ENCODE assay signal across 10 mouse cellular contexts in the genomic region with DNA sequence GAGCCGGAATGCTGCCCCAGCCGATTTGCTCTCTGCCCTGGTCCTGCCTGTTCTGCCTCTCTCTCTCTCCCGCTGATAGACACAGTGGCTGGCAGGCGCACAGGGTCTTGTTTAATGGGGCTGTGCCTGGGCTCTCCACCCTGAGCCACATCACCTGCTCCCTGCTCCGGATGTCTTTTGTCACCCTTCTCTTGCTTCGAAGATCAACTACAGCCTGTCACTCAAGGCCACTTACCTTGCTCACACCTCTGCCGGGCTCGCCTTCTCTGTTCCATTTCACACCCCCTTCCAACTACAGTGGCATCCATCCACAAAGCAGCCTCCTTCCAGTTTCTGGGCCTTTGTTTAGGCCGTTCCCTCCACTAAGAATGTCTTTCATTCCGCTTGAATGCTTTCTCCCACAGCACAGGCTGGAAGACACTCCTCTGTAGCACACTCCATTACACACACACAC. TPM values are rescaled to one million over a fixed set of nuclear protein-coding genes. Genes with fewer than 3 reads are reported as not detected.
A peak's percentile ranks its signal among the peaks of the same experiment; 100 is the strongest.
DNase-seq lines count a peak whose midpoint lies in the region; ATAC-seq and TF ChIP-seq lines count a peak whose summit lies in the region.
"Had no signal": no experiment of that assay in that cellular context is flagged by ENCODE, and none has a peak within 500 bp of the region (broad histone marks: within the 10 kb centered on the region; RNA-seq: fewer than 3 reads in every experiment).

No protein-coding gene starts in this region.

- peaks cover 22% of the 10 kb centered on the region for H3K4me1 ChIP-seq in kidney, embryonic 16.5 days (ENCODE audit: insufficient read depth, low read length)
- no peaks in the 10 kb centered on the region for H3K4me1 ChIP-seq in kidney, adult 2 months (ENCODE audit: control insufficient read depth, insufficient read depth, low read length)
- H3K4me1 ChIP-seq in embryonic facial prominence, embryonic 10.5 days, result peaks cover 67% of the 10 kb centered on the region
- H3K4me1 ChIP-seq in hindbrain, embryonic 13.5 days (replicated peaks), result peaks cover 90% of the 10 kb centered on the region
- H3K4me1 ChIP-seq in neural tube, embryonic 12.5 days, result peaks cover 73% of the 10 kb centered on the region
- H3K4me1 ChIP-seq in liver, embryonic 12.5 days, result no peaks in the 10 kb centered on the region
- H3K4me1 ChIP-seq in intestine, embryonic 15.5 days (replicated peaks), result peaks cover 26% of the 10 kb centered on the region

- TF ChIP-seq CTCF in kidney, adult 2 months (conservative IDR thresholded peaks at IDR 0.05; ENCODE audit: insufficient read depth, insufficient read length, low read depth, low read length), result no peak

- H3K4me3 ChIP-seq in kidney, embryonic 16.5 days (ENCODE audit: low read length), result no peak overlapping the region
- no peak overlapping the region for H3K4me3 ChIP-seq in kidney, adult 2 months (ENCODE audit: insufficient read depth, low read depth, low read length)
- no peak overlapping the region for H3K4me3 ChIP-seq in embryonic facial prominence, embryonic 10.5 days
- no peak overlapping the region for H3K4me3 ChIP-seq in hindbrain, embryonic 13.5 days
- no peak overlapping the region for H3K4me3 ChIP-seq in neural tube, embryonic 12.5 days
- no peak overlapping the region for H3K4me3 ChIP-seq in liver, embryonic 12.5 days
- H3K4me3 ChIP-seq in intestine, embryonic 15.5 days (replicated peaks), result no peak overlapping the region

- DNase-seq in kidney, adult 2 months, result no peak
- peak; percentile 41 for DNase-seq in embryonic facial prominence, embryonic 10.5 days (ENCODE audit: low spot score)
- no peak for DNase-seq in yolk sac, embryonic 10.5 days (ENCODE audit: low spot score)
- DNase-seq: thymus, adult 18-20 months had no signal

- H3K27ac ChIP-seq in kidney, embryonic 16.5 days (ENCODE audit: low read length), result peak overlapping the region; percentile 88
- no peak overlapping the region for H3K27ac ChIP-seq in kidney, adult 2 months (ENCODE audit: insufficient read depth, low read depth, low read length)
- H3K27ac ChIP-seq in embryonic facial prominence, embryonic 10.5 days (replicated peaks), result peak overlapping the region; percentile 79
- H3K27ac ChIP-seq in hindbrain, embryonic 13.5 days, result peak overlapping the region; percentile 82
- peak overlapping the region; percentile 43; the same call in 1 of the 2 replicates for H3K27ac ChIP-seq in neural tube, embryonic 12.5 days
- H3K27ac ChIP-seq in liver, embryonic 12.5 days, result no peak overlapping the region
- no peak overlapping the region for H3K27ac ChIP-seq in intestine, embryonic 15.5 days
- H3K27ac ChIP-seq: liver, embryonic 14.5 days had no signal

- no peak overlapping the region for H3K4me2 ChIP-seq in kidney, embryonic 16.5 days (replicated peaks; ENCODE audit: low read depth, low read length)
- H3K4me2 ChIP-seq in hindbrain, embryonic 13.5 days, result peak overlapping the region; percentile 3; the same call in 1 of the 2 replicates
- H3K4me2 ChIP-seq in neural tube, embryonic 12.5 days (replicated peaks), result 0 out of 2 replicates have a peak overlapping the region, but pooled peaks have one; percentile 20
- no peak overlapping the region for H3K4me2 ChIP-seq in liver, embryonic 12.5 days
- no peak overlapping the region for H3K4me2 ChIP-seq in intestine, embryonic 15.5 days (replicated peaks)

- no peaks in the 10 kb centered on the region for H3K36me3 ChIP-seq in kidney, embryonic 16.5 days (ENCODE audit: insufficient read depth, low read length)
- no peaks in the 10 kb centered on the region for H3K36me3 ChIP-seq in kidney, adult 2 months (ENCODE audit: control insufficient read depth, insufficient read depth, low read length)
- H3K36me3 ChIP-seq in embryonic facial prominence, embryonic 10.5 days (replicated peaks), result peaks cover 18% of the 10 kb centered on the region
- no peaks in the 10 kb centered on the region for H3K36me3 ChIP-seq in hindbrain, embryonic 13.5 days
- no peaks in the 10 kb centered on the region for H3K36me3 ChIP-seq in neural tube, embryonic 12.5 days
- H3K36me3 ChIP-seq in liver, embryonic 12.5 days, result no peaks in the 10 kb centered on the region
- no peaks in the 10 kb centered on the region for H3K36me3 ChIP-seq in intestine, embryonic 15.5 days

- H3K27me3 ChIP-seq in kidney, embryonic 16.5 days (ENCODE audit: insufficient read depth, low read length), result no peaks in the 10 kb centered on the region
- H3K27me3 ChIP-seq in kidney, adult 2 months (replicated peaks; ENCODE audit: control insufficient read depth, insufficient read depth, low read length), result no peaks in the 10 kb centered on the region
- H3K27me3 ChIP-seq in embryonic facial prominence, embryonic 10.5 days (replicated peaks; ENCODE audit: low read depth, poor library complexity, severe bottlenecking), result no peaks in the 10 kb centered on the region
- H3K27me3 ChIP-seq in hindbrain, embryonic 13.5 days, result no peaks in the 10 kb centered on the region
- H3K27me3 ChIP-seq in neural tube, embryonic 12.5 days (replicated peaks), result no peaks in the 10 kb centered on the region
- H3K27me3 ChIP-seq in liver, embryonic 12.5 days (replicated peaks), result no peaks in the 10 kb centered on the region; the same call in 1 of the 2 replicates
- H3K27me3 ChIP-seq in intestine, embryonic 15.5 days (replicated peaks), result no peaks in the 10 kb centered on the region

- ATAC-seq in kidney, embryonic 16.5 days (ENCODE audit: low FRiP score, low TSS enrichment), result peak; percentile 82
- peak; percentile 33; the same call in 1 of the 2 replicates for ATAC-seq in hindbrain, embryonic 13.5 days (ENCODE audit: low FRiP score)
- ATAC-seq in neural tube, embryonic 12.5 days (ENCODE audit: low FRiP score, low read depth), result peak; percentile 60; the same call in 1 of the 2 replicates
- ATAC-seq in liver, embryonic 12.5 days, result no peak
- no peak for ATAC-seq in intestine, embryonic 15.5 days

- WGBS in kidney, embryonic 16.5 days, result 29% methylated on average over 10 of the region's 10 CpGs
- WGBS in kidney, adult 2 months, result 39% methylated on average over 10 of the region's 10 CpGs
- 28% methylated on average over 10 of the region's 10 CpGs for WGBS in embryonic facial prominence, embryonic 10.5 days
- 15% methylated on average over 9 of the region's 10 CpGs for WGBS in hindbrain, embryonic 13.5 days
- WGBS in neural tube, embryonic 12.5 days, result 17% methylated on average over 10 of the region's 10 CpGs
- WGBS in liver, embryonic 12.5 days (ENCODE audit: insufficient replicate concordance), result 54% methylated on average over 10 of the region's 10 CpGs
- 51% methylated on average over 10 of the region's 10 CpGs for WGBS in intestine, embryonic 15.5 days

- no peak for TF ChIP-seq POLR2A in kidney, adult 2 months (IDR thresholded peaks at IDR 0.05; ENCODE audit: low read depth, low read length)

- no peaks in the 10 kb centered on the region for H3K9me3 ChIP-seq in kidney, embryonic 16.5 days (ENCODE audit: low read length)
- H3K9me3 ChIP-seq in embryonic facial prominence, embryonic 10.5 days, result no peaks in the 10 kb centered on the region
- H3K9me3 ChIP-seq in hindbrain, embryonic 13.5 days, result no peaks in the 10 kb centered on the region
- no peaks in the 10 kb centered on the region for H3K9me3 ChIP-seq in neural tube, embryonic 12.5 days
- no peaks in the 10 kb centered on the region for H3K9me3 ChIP-seq in liver, embryonic 12.5 days (replicated peaks)
- H3K9me3 ChIP-seq in intestine, embryonic 15.5 days, result no peaks in the 10 kb centered on the region

- no peak overlapping the region for H3K9ac ChIP-seq in kidney, embryonic 16.5 days (replicated peaks; ENCODE audit: low read length)
- peak overlapping the region; percentile 59 for H3K9ac ChIP-seq in hindbrain, embryonic 13.5 days
- H3K9ac ChIP-seq in neural tube, embryonic 12.5 days, result 0 out of 2 replicates have a peak overlapping the region, but pooled peaks have one; percentile 33
- no peak overlapping the region for H3K9ac ChIP-seq in liver, embryonic 12.5 days
- no peak overlapping the region for H3K9ac ChIP-seq in intestine, embryonic 15.5 days
- H3K9ac ChIP-seq: liver, embryonic 14.5 days had no signal

RNA-seq across cellular contexts. Expression of a gene that starts 15.7 kb away (rescaled TPM):
- polyA plus RNA-seq in kidney, embryonic 16.5 days (2015; fragmentation: Nextera tagmentation; extraction: Ambion mirVana), result 3.4 and 3.6 TPM in 2 replicates
- 10.4 and 19.3 TPM in 2 replicates for polyA plus RNA-seq in kidney, adult 2 months (2012; rRNA removed)
- 10.7 and 12.4 TPM in 2 replicates for polyA plus RNA-seq in embryonic facial prominence, embryonic 10.5 days (2016; fragmentation: Nextera tagmentation; extraction: Ambion mirVana)
- 14.9 and 16.5 TPM in 2 replicates for polyA plus RNA-seq in hindbrain, embryonic 13.5 days (2015; fragmentation: Nextera tagmentation; extraction: Ambion mirVana)
- polyA plus RNA-seq in neural tube, embryonic 12.5 days (2016; fragmentation: Nextera tagmentation; extraction: Ambion mirVana), result 22.0 and 30.3 TPM in 2 replicates
- polyA plus RNA-seq in liver, embryonic 12.5 days (2016; fragmentation: Nextera tagmentation; extraction: Ambion mirVana), result 1.4 and 1.7 TPM in 2 replicates
- polyA plus RNA-seq in intestine, embryonic 15.5 days (2015; fragmentation: Nextera tagmentation; extraction: Ambion mirVana), result 8.2 and 8.9 TPM in 2 replicates

Comparison
In these comparisons a context has a peak if more than half of its experiments do, and no peak if none do; other contexts are left out.
1. H3K27ac ChIP-seq: peak in kidney, embryonic 16.5 days (single experiment), embryonic facial prominence, embryonic 10.5 days (single experiment), hindbrain, embryonic 13.5 days (single experiment) and neural tube, embryonic 12.5 days (single experiment); none in kidney, adult 2 months (single experiment), liver, embryonic 12.5 days (single experiment) and intestine, embryonic 15.5 days (single experiment).
2. ATAC-seq: peak in kidney, embryonic 16.5 days (single experiment), hindbrain, embryonic 13.5 days (single experiment) and neural tube, embryonic 12.5 days (single experiment); none in liver, embryonic 12.5 days (single experiment) and intestine, embryonic 15.5 days (single experiment).
3. H3K4me2 ChIP-seq: peak in hindbrain, embryonic 13.5 days (single experiment) and neural tube, embryonic 12.5 days (single experiment); none in kidney, embryonic 16.5 days (single experiment), liver, embryonic 12.5 days (single experiment) and intestine, embryonic 15.5 days (single experiment).
4. H3K9ac ChIP-seq: peak in hindbrain, embryonic 13.5 days (single experiment) and neural tube, embryonic 12.5 days (single experiment); none in kidney, embryonic 16.5 days (single experiment), liver, embryonic 12.5 days (single experiment) and intestine, embryonic 15.5 days (single experiment).